Mouse (Mus musculus): ENCODE measurements around the gene Dusp22. TPM values are rescaled to one million over a fixed set of nuclear protein-coding genes. Genes with fewer than 3 reads are reported as not detected.

The Dusp22 gene
- polyA plus RNA-seq, 1 experiment: 25.0 TPM

DNA sequence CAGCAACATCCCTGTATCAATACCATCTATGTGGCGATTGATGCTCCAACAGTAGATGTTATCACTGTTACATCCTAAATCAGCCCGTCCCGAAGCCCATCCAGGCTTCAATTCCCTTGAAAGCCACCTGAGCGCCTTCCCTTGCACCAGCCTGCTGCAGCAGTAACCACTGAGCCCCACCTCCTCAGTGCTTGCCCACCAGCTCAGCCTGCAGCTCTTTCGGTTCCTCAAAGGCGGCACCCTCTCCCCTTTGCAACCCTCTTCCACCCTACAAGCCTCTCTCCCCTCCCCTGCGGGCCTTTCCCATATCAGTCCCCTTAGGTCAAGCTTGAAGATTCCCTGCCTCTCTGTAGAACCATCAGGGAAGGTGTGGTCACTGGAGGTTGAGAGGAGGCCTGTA, 68.4 kb downstream of the Dusp22 start:
- TF ChIP-seq POLR2A (IDR thresholded peaks at IDR 0.05; ENCODE audit: control insufficient read depth, low read depth, low read length) (no peak), CTCF (IDR thresholded peaks at IDR 0.05; ENCODE audit: control insufficient read depth, insufficient read depth, insufficient replicate concordance, low read depth, low read length) (no peak)
- H3K4me1 ChIP-seq (ENCODE audit: control insufficient read depth, insufficient read depth, low read length): no peaks in the 10 kb centered on the region
- no peaks in the 10 kb centered on the region for H3K27me3 ChIP-seq (ENCODE audit: control insufficient read depth, insufficient read depth, low read length)

DNA sequence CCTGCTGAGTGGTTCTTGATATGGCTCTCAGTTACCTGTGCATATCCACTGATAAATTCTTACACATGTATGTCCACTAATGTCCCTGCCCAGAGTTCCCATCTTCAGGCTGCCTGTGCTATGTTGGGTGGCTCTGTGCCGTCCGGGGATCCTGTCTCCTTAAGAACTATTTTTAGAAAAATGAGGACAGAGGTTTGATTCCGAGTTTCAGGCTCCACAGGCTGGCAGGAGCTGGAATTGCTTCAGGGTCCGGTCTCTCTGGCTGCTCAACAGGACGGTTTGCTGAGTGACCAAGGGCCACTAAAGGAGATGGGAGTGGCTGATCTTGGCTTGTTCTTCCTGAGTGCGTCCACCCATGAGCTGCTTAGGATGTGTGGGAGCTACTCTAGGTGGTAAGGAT, 69.4 kb downstream of the Dusp22 start:
- Histone ChIP-seq H3K27ac (ENCODE audit: control insufficient read depth, insufficient read depth, low read depth, low read length) (no peak overlapping the region), H3K4me3 (ENCODE audit: control insufficient read depth, low read depth, low read length) (no peak overlapping the region), H3K4me1 (ENCODE audit: control insufficient read depth, insufficient read depth, low read length) (no peaks in the 10 kb centered on the region), H3K36me3 (ENCODE audit: control insufficient read depth, insufficient read depth, low read length) (no peaks in the 10 kb centered on the region), H3K27me3 (ENCODE audit: control insufficient read depth, insufficient read depth, low read length) (no peaks in the 10 kb centered on the region)
- no peak for TF ChIP-seq POLR2A (IDR thresholded peaks at IDR 0.05; ENCODE audit: control insufficient read depth, low read depth, low read length)
- no peak for TF ChIP-seq CTCF (IDR thresholded peaks at IDR 0.05; ENCODE audit: control insufficient read depth, insufficient read depth, insufficient replicate concordance, low read depth, low read length)

More for the DNA sequence above, 68.4 kb downstream of the Dusp22 start:
- no peak overlapping the region for H3K27ac ChIP-seq (ENCODE audit: control insufficient read depth, insufficient read depth, low read depth, low read length)
- H3K4me3 ChIP-seq (ENCODE audit: control insufficient read depth, low read depth, low read length): no peak overlapping the region
- H3K36me3 ChIP-seq (ENCODE audit: control insufficient read depth, insufficient read depth, low read length): no peaks in the 10 kb centered on the region

DNA sequence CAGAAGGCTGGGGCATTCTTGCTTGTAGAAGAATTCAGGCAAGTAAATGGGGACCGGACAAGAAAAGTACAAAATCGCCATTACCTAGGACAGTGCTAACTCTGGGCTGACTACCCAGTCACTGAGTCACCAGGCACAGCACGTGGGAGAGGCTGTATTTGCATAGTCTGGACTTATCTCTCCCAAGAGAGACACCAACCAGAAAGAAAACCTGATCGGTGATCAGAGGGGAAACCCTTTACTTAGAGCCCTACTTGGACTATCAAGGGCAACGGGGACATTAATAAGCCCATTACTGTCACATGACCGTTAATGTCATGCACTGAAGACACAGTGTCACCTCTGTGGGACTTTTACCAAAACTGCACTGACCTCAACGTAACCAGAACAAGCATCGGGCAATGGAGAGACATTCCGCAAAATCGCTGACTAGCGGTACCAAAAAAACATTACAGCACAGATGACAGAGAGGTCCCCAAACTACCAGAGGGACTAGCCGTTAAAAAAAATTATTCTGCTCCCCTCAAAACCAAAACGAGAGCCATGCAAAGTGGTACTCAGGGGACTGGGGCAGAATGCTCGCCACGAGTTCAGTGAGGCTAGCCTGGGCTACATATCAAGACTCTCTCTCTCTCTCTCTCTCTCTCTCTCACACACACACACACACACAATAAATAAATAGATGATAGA, 70.5 kb downstream of the Dusp22 start:
- H3K36me3 ChIP-seq (ENCODE audit: control insufficient read depth, insufficient read depth, low read length): no peaks in the 10 kb centered on the region
- H3K4me1 ChIP-seq (ENCODE audit: control insufficient read depth, insufficient read depth, low read length): no peaks in the 10 kb centered on the region
- TF ChIP-seq POLR2A (IDR thresholded peaks at IDR 0.05; ENCODE audit: control insufficient read depth, low read depth, low read length): no peak
- TF ChIP-seq CTCF (IDR thresholded peaks at IDR 0.05; ENCODE audit: control insufficient read depth, insufficient read depth, insufficient replicate concordance, low read depth, low read length): no peak
- H3K27me3 ChIP-seq (ENCODE audit: control insufficient read depth, insufficient read depth, low read length): no peaks in the 10 kb centered on the region
- H3K27ac ChIP-seq (ENCODE audit: control insufficient read depth, insufficient read depth, low read depth, low read length): no peak overlapping the region
- no peak overlapping the region for H3K4me3 ChIP-seq (ENCODE audit: control insufficient read depth, low read depth, low read length)

- Histone ChIP-seq H3K36me3 (ENCODE audit: control insufficient read depth, insufficient read depth, low read length) (no peaks in the 10 kb centered on the region), H3K4me3 (ENCODE audit: control insufficient read depth, low read depth, low read length) (no peak overlapping the region), H3K27ac (ENCODE audit: control insufficient read depth, insufficient read depth, low read depth, low read length) (no peak overlapping the region), H3K27me3 (ENCODE audit: control insufficient read depth, insufficient read depth, low read length) (no peaks in the 10 kb centered on the region), H3K4me1 (ENCODE audit: control insufficient read depth, insufficient read depth, low read length) (no peaks in the 10 kb centered on the region)
- no peak for TF ChIP-seq CTCF (IDR thresholded peaks at IDR 0.05; ENCODE audit: control insufficient read depth, insufficient read depth, insufficient replicate concordance, low read depth, low read length)
- no peak for TF ChIP-seq POLR2A (IDR thresholded peaks at IDR 0.05; ENCODE audit: control insufficient read depth, low read depth, low read length)
These were observed 73.1 kb downstream of the Dusp22 start for GRCm38 (mm10) chr13:30732709-30733445.

DNA sequence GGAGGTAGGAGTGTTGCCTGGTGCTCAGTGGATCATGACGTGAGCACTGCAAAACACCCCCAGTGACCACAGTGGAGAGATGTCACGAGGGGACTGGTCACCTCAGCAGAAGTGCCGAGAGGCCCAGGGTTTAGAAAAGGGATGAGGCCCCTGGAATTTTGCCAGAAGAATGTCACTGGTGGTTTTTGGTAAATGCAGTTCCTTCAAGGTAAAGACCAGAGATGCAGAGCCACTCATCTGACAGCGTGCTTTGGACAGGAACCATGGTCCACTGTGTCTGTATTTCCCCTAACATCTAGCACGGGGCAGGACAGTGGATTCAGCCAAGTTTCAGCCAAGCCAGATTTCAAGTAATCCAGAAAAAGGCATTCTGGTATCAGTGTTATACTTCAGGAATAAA, 76.9 kb downstream of the Dusp22 start:
- H3K27me3 ChIP-seq (ENCODE audit: control insufficient read depth, insufficient read depth, low read length): no peaks in the 10 kb centered on the region
- H3K4me3 ChIP-seq (ENCODE audit: control insufficient read depth, low read depth, low read length): no peak overlapping the region
- TF ChIP-seq CTCF (IDR thresholded peaks at IDR 0.05; ENCODE audit: control insufficient read depth, insufficient read depth, insufficient replicate concordance, low read depth, low read length) (no peak), POLR2A (IDR thresholded peaks at IDR 0.05; ENCODE audit: control insufficient read depth, low read depth, low read length) (no peak)
- no peaks in the 10 kb centered on the region for H3K4me1 ChIP-seq (ENCODE audit: control insufficient read depth, insufficient read depth, low read length)
- no peaks in the 10 kb centered on the region for H3K36me3 ChIP-seq (ENCODE audit: control insufficient read depth, insufficient read depth, low read length)
- H3K27ac ChIP-seq (ENCODE audit: control insufficient read depth, insufficient read depth, low read depth, low read length): no peak overlapping the region

DNA sequence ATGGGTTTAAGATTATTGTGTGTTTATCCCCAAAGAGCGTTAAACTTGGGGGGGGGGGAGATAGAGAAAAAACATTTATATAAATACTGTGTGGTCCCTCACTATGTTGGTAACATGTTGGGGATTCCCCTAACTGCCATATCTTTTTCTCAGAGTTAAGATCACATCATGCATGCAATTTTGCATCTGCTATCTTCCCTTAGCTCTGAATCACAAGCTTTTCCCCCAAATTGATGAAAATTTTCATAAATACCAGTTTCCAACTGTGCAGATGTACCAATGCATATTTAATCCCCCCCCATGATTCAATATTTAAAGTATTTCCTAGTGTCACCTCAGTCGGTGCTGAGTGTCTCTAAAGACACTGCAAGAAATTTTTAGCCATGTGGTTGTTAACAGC, 77.5 kb downstream of the Dusp22 start:
- Histone ChIP-seq H3K27ac (ENCODE audit: control insufficient read depth, insufficient read depth, low read depth, low read length) (no peak overlapping the region), H3K36me3 (ENCODE audit: control insufficient read depth, insufficient read depth, low read length) (no peaks in the 10 kb centered on the region), H3K4me3 (ENCODE audit: control insufficient read depth, low read depth, low read length) (no peak overlapping the region), H3K4me1 (ENCODE audit: control insufficient read depth, insufficient read depth, low read length) (no peaks in the 10 kb centered on the region), H3K27me3 (ENCODE audit: control insufficient read depth, insufficient read depth, low read length) (no peaks in the 10 kb centered on the region)
- TF ChIP-seq POLR2A (IDR thresholded peaks at IDR 0.05; ENCODE audit: control insufficient read depth, low read depth, low read length): no peak
- no peak for TF ChIP-seq CTCF (IDR thresholded peaks at IDR 0.05; ENCODE audit: control insufficient read depth, insufficient read depth, insufficient replicate concordance, low read depth, low read length)

DNA sequence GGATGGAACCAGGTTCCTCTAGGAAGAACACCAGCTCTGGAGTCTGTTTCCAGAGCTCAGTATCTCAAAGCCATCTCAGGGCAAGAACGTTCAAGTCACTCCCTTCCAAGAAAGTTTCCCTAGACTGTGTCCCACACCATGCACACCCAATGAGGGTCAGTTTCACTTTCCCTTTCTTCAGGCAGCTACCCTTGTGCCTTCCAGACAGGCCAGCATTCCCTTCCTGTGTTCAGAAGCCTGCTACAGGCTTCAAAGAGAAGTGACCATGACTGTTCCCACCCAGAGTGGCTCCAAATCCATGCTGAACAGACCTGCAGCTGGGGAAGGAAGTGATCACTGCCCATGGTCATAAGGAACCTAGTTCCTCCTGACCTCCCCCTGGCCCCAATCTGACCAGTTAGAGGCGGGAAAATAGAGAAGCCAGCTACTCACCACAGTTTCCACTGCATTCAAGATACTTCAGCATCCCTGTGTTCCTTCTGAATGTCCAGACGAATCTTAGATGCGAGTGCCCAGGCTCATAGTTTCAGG, 78.6 kb downstream of the Dusp22 start:
- TF ChIP-seq POLR2A (IDR thresholded peaks at IDR 0.05; ENCODE audit: control insufficient read depth, low read depth, low read length): no peak
- no peak for TF ChIP-seq CTCF (IDR thresholded peaks at IDR 0.05; ENCODE audit: control insufficient read depth, insufficient read depth, insufficient replicate concordance, low read depth, low read length)
- Histone ChIP-seq H3K27me3 (ENCODE audit: control insufficient read depth, insufficient read depth, low read length) (no peaks in the 10 kb centered on the region), H3K4me3 (ENCODE audit: control insufficient read depth, low read depth, low read length) (no peak overlapping the region), H3K27ac (ENCODE audit: control insufficient read depth, insufficient read depth, low read depth, low read length) (no peak overlapping the region), H3K4me1 (ENCODE audit: control insufficient read depth, insufficient read depth, low read length) (no peaks in the 10 kb centered on the region), H3K36me3 (ENCODE audit: control insufficient read depth, insufficient read depth, low read length) (no peaks in the 10 kb centered on the region)

Data from testis, adult 2 months (tissue).